Mouse (Mus musculus) spleen, postnatal 14 days (tissue): ENCODE results near the gene Ubtd2.

Experiments used
- DNase-seq, 2 experiments: peaks; one replicate each; pipeline ENCODE4 v3.0.0; 2021 to 2022; ENCODE audit warnings: low spot score in 2 of 2

The Ubtd2 gene

DNA sequence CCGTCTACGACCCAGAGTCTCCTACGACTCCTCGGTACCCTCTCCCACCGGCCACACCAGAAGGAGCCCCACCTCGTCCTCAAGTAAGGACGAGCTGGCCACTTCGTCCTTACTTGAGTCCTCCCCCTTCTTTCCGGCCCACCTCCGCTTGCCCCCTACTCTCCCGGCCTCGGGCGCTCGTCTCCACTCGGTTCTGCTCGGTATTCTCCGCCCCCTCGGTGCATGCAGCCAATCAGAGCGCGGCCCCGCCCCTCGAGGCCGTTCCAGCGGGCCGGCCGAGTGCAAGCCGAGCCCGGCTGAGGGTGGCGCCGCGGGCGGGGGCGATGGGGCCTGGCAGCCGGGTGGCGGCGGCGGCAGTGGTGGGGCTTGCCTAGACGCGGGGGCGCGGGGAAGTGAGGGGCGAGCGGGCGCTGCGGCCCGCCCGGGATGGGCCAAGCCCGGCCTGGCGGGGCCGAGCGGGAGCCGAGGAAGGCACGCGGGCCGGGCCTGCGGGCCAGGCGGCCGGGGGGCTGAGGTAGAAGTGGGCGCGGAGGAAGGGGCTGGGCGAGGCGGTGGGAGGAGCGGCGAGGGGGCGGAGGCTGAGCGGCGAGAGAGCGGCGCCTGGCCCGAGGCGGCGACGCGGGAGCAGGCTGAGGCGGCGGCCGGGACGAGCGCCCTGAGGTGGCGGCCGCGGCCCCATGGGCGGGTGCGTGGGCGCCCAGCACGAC lies at the start of gene Ubtd2:
Gene Ubtd2, plus strand, starts transcription at position 571 of the 707 bp plus-strand sequence.
- peak; percentile 92 to 94 for DNase-seq

DNA sequence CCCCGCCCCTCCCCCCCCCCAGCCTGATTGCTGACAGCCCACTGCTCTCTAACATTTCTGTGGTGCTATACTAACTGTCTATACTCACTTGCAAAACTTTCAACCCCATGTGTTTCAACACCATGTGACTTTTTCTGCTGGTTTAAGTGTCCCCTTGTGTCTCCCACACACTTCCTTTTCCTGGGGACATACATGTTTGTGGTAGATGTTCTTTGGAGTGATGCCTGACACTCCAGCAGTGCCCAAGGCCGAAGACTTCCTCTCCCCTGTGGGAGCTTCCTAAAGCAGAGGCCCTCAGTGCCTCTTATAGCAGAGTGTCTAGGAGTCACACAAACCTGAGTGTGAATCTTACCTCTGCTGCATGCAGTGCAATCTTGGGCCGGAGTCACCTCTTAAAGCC lies 47.3 kb upstream of the Ubtd2 start:
- no peak for DNase-seq

DNA sequence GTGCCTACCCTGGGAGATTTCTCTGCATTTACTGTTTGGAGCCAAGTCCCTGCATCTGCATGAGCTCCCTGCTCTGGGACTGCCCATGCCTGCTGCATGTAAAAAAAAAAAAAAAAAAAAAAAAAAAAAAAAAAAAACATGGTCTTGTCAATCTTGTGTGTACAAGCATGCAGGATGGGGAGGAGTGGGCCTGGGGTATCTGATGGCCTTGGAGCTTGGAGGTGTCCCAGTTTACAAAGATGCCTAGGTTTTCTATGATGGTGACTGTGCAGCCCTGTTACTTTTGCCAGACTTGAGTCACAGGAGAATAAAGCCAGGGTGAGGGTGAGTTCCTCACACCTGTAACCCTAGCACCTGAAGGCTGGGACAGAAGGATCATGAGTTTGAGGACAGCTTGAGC lies 46.1 kb upstream of the Ubtd2 start:
- no peak for DNase-seq

DNA sequence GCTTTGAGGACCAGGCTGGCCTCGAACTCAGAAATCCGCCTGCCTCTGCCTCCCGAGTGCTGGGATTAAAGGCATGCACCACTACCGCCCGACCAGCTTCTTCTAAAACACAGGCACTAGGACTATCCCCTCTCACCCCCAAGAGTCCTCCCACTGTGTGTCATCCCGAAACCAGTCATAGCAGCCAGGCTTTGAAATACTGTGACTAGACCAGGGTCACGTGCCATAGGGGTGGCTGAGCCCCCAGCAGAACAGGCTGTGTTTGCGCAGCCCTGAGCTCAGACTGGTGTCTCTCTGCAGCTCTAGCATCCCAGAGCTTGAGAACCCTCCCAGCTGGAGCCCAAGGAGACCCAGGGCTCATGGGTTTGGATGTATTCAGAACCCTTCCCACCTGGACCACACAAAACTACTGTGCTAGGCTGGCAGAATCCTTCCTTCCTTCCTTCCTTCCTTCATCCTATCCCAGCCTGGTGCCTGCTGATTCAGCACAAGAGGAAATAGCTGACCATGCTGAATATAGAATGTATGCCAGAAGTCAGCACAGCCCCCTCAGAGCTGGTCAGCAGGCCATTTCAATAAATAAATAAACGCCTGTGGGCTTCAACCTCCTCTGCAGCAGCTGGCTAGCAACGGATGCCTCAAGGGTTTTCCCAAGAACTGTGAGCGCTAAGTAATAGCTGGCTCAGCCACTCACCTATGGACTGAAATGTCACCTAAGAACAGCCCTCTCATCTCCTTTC lies 45.2 kb upstream of the Ubtd2 start:
- no peak for DNase-seq

DNA sequence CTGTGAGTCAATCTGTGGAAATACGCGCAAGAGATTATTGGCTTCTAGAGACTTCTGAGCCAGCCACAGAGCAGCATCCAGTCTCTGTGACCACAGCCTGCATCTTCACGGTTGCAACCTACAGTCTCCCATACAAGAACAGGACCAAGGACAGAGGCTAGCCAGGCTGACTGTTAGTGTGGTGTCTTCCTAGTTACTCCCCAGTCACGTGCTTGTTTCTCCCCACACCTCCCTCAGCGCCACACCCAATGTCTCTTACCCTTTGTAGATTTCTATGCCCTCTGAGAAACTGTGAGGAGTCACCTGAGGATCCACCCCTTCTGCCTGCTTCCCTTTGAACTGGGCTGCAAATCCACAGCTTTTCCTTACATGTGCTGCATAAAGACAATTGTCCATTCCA lies 35.2 kb upstream of the Ubtd2 start:
- no peak for DNase-seq

DNA sequence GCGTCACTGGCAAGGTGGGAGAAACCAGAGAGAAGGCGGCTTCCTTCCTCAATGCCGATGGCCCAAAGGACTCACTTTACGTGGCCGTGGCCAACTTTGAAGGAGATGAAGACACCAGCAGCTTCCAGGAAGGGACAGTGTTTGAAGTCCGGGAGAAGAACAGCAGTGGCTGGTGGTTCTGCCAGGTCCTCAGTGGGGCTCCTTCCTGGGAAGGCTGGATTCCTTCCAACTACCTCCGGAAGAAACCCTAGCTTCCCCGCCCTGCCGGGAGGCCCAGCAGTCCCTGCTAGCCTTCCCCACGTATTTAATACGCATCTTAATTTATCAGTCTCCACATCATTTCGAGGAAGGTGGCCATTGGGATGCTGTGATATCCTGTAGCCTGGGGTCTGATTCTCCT lies 31.9 kb upstream of the Ubtd2 start:
- DNase-seq = no peak

DNA sequence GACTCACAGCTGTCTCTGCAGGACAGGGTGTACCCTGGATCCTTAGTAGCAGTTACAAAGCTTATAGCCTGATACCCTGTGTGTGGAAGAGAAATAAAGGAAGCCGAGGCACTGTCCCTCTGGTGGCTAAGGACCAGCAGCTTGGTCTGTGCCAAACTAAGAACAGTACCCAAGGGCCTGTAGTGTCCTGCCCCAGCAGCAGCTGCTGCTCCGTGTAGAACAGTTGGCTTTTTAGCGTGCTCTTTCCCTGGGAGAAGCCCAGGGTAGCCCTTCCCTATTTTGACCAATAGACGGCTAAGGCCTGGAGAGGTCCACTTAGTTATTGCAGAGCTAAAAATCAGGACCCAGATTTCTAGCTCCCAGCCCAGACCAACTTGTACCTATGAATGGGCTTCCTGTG lies 30.6 kb upstream of the Ubtd2 start:
- no peak for DNase-seq

DNA sequence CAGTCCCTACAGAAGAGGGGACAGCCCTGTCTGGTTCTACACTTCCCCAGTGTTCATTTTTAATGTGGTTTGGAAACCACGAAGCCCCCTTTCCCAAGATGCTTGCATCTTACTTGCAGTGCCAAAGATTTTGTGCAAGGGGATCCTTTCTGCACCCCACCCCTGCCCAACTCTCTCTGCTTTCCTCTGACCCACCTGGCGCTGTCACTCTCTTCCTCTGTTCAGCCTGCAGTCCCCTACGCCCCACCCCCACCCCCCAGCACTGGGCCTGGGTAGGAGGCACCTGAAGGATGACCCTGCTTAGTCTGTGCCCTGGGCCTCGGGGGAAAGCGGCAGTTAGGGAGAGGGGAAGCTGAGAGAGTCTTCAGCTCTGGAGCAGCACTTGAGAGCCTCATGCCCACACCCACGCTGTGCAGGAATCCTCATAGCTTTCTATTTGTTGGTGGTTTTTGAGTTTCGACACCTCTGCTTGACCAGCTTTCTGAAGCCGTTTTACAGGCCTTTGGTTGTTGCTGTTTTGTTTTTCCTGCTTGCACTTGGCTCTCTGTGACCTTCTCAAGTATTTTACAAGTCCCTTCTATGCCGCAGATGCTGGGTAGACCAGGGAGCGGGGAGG lies 30.0 kb upstream of the Ubtd2 start:
- no peak for DNase-seq

DNA sequence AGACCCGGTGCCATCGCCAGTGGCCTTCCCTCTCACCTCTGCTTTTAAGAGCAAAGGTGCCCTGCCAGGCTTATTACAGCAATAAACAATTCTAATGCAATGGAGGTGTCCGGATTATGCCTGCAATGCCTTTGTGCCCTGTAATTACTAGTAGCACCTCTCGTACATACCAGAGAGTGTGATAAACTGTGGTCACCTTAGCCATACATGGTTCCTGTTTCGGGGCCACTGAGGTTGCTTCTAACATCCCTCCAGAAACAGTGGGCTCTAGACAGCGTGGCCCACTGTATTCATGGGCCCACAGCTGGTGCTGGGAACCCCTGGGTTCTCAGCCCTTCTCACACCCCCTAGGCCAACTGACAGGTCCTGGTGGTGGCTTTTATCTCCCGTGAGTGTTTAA lies 27.6 kb upstream of the Ubtd2 start:
- DNase-seq = no peak

DNA sequence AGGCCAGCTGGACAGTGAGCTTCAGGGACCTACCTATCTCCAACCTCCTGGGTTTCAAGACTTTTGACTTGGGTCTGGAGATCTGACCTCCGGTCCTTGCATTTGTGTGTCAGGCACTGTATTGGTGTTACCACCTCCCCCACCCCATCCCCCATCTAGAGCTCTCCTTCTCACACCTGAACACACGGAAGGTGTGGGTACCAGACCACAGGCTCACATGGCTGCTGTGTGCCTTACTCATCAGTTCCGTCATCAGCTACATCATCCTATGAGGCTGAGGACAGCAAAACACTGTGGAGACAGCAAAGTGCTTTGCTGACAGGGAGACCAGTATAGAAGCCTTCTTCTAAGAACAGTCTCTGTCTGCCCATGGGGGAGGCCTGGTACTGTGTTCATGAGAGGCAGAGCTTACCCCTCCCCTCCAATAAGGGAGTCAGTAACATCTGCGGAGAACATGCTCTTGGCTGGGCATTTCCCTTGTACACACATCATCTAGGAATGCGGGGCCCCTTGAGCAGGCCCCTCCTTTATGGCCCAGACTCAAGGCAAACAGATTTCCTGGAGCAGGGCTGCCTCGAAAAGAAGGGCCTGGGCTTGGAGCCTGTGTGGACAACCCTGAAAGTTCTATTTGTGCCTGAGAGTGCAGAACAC lies 19.6 kb upstream of the Ubtd2 start:
- DNase-seq = no peak

DNA sequence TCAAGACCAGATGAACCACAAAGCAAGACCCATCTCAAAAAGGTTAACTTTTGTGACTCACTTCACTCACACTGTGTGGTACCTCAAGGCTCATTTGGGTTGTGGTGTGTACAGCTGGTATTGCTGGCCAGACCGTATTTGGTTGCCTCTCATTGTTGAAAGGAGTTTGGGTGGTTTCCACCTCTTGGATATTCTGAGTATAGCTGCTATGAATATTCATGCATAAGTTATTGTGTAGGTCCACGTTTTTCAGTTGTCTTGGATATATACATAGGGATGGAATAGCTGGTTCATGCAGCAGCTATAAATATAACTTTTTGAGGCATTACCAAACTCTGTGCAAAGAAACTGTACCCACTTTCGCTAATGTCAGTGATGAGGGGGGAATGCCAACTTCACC lies 12.6 kb upstream of the Ubtd2 start:
- DNase-seq = no peak

DNA sequence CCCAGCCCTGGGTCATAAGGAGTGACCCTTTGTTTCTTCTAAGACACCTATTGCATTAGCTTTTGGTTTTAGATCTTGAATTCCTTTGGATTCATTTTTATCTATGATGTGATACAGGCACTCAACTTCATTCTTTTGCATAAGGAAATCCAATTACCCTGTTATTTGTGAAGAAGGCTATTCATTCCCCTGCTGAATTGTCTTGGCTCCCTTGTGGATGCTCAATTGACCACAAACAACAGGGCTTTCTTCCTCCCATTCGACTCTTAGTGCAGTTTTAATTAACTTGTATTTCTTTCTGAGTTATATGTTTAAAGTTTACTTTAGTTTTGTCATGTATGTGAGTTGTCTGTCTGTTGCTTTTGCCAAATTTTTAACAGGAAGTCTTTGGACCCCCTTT lies 10.9 kb upstream of the Ubtd2 start:
- DNase-seq = no peak

DNA sequence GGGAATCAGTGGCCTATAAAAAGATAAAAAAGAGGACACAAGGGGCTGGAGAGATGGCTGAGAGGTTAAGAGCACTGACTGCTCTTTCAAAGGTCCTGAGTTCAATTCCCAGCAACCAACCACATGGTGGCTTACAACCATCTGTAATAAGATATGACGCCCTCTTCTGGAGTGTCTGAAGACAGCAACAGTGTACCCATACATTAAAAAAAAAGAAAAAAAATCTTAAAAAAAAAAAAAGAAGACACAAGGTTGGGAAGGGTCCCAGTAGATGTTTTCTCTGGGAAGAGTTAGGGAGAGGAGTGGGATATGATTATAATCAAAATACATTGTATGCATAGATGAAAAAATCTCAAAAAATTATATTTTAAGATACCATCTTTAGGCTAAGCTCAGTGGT lies 10.0 kb upstream of the Ubtd2 start:
- DNase-seq = no peak

DNA sequence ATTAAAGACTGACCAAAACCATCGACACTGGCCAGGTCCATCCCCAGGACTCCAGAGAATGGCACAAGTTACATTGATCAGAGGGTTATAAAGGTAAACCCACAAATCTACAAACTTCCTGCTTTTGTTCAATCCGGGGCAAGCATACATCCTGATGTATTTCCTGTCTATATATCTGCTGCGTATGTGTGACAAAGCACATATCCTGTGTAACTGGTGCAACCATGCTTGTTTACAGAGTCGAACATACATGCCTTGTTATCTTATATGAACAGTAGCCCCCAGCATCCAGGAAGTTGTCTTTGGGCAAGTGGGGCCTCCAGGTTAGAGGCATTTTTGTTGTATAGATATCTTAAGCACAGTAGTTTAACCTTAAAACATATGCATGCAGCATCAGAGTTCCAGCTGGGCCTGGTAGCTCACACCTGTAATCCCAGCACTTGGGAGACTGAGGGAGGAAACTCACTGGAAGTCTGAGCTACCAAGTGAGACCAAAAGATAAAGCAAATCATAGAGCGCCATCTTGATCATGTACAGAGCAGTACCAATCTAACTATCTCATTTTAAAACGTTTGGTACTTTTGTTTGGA lies 9.4 kb upstream of the Ubtd2 start:
- no peak for DNase-seq

DNA sequence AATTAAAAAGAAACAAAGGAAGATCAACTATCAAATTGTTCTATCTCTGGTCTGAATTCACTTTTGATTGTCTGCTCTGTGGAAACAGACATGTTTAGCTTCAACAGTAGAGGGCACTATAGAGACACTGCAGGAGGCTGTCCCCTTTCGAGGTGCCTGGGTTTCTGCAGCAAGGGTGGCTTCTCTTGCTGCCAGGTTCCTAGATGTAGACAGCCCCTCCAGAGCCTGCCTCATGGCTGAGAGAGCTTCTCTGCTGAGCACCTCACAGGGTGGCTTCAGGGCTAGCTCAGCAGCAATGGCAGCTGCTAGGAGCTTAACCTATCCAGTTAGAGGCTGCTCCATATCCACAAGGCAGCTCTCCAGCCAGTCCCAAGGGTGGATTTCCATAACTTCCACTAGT lies 5.0 kb upstream of the Ubtd2 start:
- peak in 1 of 2 experiments; percentile 16 for DNase-seq

DNA sequence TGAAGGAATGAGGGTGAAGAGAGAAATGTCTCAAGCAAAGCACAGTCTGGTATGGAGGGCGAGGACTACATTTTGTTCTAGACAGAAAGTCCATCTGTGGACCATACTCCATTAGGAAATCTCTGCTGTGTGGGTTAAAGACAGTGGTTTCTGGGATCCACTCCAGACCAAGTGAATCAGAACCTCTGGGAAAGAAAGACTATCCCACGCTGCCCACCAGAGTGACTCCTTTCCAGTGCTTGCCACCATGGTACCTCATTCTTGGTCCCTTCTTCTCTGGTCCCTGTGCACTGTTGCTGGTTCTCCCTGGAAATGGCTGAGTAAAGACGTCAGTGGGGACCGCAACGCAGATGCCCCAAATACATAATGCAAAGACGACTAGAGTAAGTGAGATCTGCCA lies 3.9 kb upstream of the Ubtd2 start:
- no peak for DNase-seq

DNA sequence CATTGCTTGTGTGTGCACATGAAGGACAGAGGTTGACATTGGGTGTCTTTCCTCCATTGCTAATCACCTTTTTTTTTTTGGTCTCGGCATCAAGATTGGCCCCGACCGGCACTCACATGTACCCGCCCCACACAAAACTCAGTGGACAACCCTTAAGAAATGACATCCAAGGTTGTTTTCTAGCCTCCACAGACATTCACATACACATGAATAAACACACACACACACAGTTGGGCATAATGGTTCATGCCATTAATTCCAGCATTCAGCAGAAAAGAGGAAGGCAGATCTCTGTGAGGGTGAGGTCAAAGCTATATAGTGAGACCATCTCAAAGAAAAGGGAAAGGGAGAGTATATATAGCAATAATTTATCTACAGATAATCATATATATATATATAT lies 2.4 kb upstream of the Ubtd2 start:
- no peak for DNase-seq

DNA sequence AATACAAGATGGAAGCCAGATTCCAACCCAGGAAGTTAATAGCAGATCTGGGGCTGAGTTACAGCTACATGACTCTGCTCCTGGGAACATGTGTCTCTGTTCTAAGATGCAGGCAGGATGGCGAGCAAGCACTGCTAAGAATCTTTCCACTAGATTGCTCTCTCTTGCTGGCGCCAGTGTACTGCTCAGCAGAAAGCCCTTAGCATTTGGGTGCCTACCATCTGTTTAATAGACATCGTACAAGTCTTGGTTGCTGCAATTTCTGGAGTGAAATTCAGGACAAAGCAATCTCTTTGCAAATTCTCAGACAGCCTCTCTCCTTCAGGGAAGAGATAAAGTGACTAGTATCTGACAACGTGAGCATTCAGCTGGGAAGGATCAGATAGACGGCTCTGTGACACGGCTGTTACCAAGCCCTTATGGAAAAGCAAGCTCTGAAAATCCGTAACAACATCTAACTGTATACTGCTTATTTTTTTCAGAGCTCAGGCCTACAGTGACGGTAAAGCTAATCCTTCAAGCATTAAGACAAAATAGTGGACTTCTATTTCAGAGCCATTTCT lies 1.7 kb upstream of the Ubtd2 start:
- no peak for DNase-seq

DNA sequence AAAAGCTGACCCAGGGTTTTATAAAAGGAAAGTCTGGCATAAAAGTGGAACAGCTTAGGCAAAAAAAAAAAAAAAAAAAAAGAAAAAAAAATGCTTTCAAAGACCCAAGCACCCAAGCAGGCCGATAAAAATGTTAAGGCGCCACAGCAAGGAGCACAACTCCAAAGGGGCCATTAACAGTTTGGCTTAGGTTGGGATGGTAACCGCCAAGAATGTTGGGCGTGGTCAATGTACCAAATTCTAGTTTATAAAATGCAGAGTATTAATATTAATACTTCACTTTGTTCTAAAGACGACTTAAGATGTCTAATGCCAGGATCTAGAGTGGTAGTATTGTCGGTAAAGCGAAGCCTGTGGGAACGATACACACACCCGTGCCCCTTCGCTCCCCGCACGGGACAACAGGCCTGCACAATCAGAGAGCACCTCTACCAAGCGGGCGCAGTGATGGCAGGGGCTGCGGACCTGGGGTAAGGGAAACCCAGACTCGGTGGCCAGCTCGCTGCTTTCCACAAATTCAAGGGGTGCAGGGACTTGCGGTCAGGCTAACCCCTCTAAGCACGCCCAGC lies 855 bp upstream of the Ubtd2 start:
- DNase-seq = no peak

DNA sequence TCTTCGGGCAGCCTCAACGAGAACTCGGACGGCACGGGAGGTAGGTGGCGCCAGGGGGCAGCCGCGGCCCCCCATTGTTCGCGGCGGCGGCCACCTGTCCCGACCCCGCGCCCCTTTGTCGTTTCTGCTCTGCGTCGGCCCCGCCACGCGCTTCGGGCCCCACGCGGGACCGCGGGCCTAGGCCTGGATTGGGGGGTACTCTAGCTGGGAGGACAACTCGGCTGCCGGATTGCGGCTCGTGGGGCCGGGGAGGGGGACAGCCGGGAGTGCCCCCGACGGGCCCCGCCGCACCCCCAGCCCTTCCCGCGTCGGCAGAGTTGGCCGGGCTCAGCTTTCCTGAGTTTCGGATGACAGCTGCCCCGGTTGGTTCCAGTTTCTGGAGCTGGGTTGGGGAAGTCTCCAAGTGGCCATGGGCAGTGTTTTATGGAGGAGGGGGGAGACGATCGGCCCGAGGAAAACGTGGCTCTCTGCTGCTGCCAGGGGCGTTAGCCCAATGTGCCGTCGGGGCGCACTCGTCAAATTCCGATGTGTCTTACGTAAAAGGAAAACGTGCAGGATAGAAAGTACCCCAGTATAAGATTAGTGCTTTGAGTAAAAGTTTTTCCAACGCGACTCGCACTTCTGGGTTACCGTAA lies 454 bp downstream of the Ubtd2 start:
- DNase-seq = no peak

DNA sequence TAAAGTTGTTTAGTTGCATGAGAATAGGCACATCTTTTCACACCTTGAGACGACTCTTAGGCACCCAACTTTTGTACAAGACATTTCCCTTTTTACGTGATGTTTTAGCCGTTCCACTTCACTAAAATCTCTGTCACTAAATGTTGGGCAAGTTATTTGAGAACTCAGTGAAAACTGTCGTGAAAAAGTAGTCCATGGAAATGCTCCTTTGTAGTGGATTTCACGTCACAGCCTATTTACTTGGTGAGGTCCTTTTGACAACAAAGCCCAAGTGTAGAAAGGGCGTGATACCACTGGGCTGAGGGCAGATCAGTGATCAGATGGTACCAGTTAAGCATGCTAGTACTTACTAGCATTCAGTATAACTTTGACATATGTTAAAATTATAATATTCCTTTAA lies 1.2 kb downstream of the Ubtd2 start:
- DNase-seq = no peak
